Mouse (Mus musculus) myocyte (in vitro differentiated cells): ENCODE results near the gene Castor2. TPM values are rescaled to one million over a fixed set of nuclear protein-coding genes. Genes with fewer than 3 reads are reported as not detected.

ENCODE experiments used
- H3K27me3 ChIP-seq: one replicate; pipeline ENCODE4 v1.6.1; 2011; ENCODE audit not compliant: control insufficient read depth, insufficient read depth, insufficient read length
- H3K36me3 ChIP-seq: one replicate; pipeline ENCODE4 v1.6.1; 2011; ENCODE audit not compliant: control insufficient read depth, insufficient read depth
- H3K4me2 ChIP-seq: one replicate; pipeline ENCODE4 v1.6.1; 2011; ENCODE audit warnings: low read depth, control low read depth
- H3K4me3 ChIP-seq: one replicate; pipeline ENCODE4 v1.5.1; 2011; ENCODE audit warnings: mild to moderate bottlenecking, control low read depth, moderate library complexity
- H3K79me2 ChIP-seq: one replicate; pipeline ENCODE4 v1.6.1; 2011; ENCODE audit not compliant: control insufficient read depth, insufficient read depth
- H3ac ChIP-seq: one replicate; pipeline ENCODE4 v1.6.1; 2011; ENCODE audit not compliant: control insufficient read depth, insufficient read length
- CEBPB ChIP-seq: IDR thresholded peaks from 2 replicates; pipeline ENCODE4 v1.6.1; 2011; ENCODE audit warnings: mild to moderate bottlenecking, moderate library complexity; ENCODE audit not compliant: poor library complexity, insufficient read depth, severe bottlenecking
- E2F4 ChIP-seq: IDR thresholded peaks from one replicate; pipeline ENCODE4 v1.6.1; 2011; ENCODE audit warnings: mild to moderate bottlenecking, control low read depth, moderate library complexity; ENCODE audit not compliant: insufficient read depth
- MAX ChIP-seq: IDR thresholded peaks from one replicate; pipeline ENCODE4 v1.6.1; 2011; ENCODE audit warnings: low read depth, mild to moderate bottlenecking, control low read depth
- MYOD1 ChIP-seq, 3 experiments: IDR thresholded peaks; one replicate each; pipeline ENCODE4 v1.6.1; 2011; ENCODE audit warnings: control low read depth in 2 of 3, low read depth in 2 of 3, mild to moderate bottlenecking in 2 of 3, moderate library complexity in 1 of 3; ENCODE audit not compliant: insufficient read length in 2 of 3, control insufficient read depth in 1 of 3
- MYOG ChIP-seq, 3 experiments: IDR thresholded peaks; one replicate each; pipeline ENCODE4 v1.6.1; 2011; ENCODE audit warnings: control low read depth in 2 of 3, low read depth in 2 of 3, mild to moderate bottlenecking in 2 of 3; ENCODE audit not compliant: insufficient read length in 2 of 3, control insufficient read depth in 1 of 3, insufficient read depth in 1 of 3
- POLR2A ChIP-seq: IDR thresholded peaks from one replicate; pipeline ENCODE4 v1.6.1; 2011; ENCODE audit warnings: low read depth, mild to moderate bottlenecking, control low read depth, moderate library complexity; ENCODE audit not compliant: insufficient read length
- POLR2AphosphoS2 ChIP-seq: IDR thresholded peaks from one replicate; pipeline ENCODE4 v1.6.1; 2011; ENCODE audit warnings: low read depth, control low read depth; ENCODE audit not compliant: insufficient read length
- REST ChIP-seq: IDR thresholded peaks from one replicate; pipeline ENCODE4 v1.6.1; 2011; ENCODE audit warnings: mild to moderate bottlenecking, control low read depth, moderate library complexity; ENCODE audit not compliant: insufficient read depth, insufficient read length
- SRF ChIP-seq: IDR thresholded peaks from one replicate; pipeline ENCODE4 v1.6.1; 2011; ENCODE audit warnings: low read depth; ENCODE audit not compliant: control insufficient read depth, insufficient read length
- TCF12 ChIP-seq: IDR thresholded peaks from one replicate; pipeline ENCODE4 v1.6.1; 2011; ENCODE audit warnings: mild to moderate bottlenecking, control low read depth; ENCODE audit not compliant: poor library complexity, insufficient read depth, severe bottlenecking
- TCF3 ChIP-seq: IDR thresholded peaks from one replicate; pipeline ENCODE4 v1.6.1; 2011; ENCODE audit warnings: low read depth, control low read depth; ENCODE audit not compliant: insufficient read length
- USF1 ChIP-seq: IDR thresholded peaks from one replicate; pipeline ENCODE4 v1.6.1; 2011; ENCODE audit warnings: low read depth, mild to moderate bottlenecking, control low read depth, moderate library complexity
- polyA plus RNA-seq: library from polyadenylated mRNA; unstranded; fragments of >200 nt; fragmentation: generic; extraction: Trizol; gene quantifications from one replicate; pipeline ENCODE4 v1.2.1, GENCODE M21; 2012; ENCODE audit warnings: missing spikeins

Castor2 gene
- polyA plus RNA-seq, 1 experiment, result 7.3 TPM

- no peak for TF ChIP-seq E2F4
- TF ChIP-seq USF1, result no peak
- no peak for TF ChIP-seq TCF3
- no peak for TF ChIP-seq TCF12
- no peak for TF ChIP-seq MAX
- no peak for TF ChIP-seq SRF
- TF ChIP-seq MYOG (IDR thresholded peaks at IDR 0.05; ENCODE audit: control insufficient read depth in 1 of 3, insufficient read depth in 1 of 3, insufficient read length in 2 of 3, low read depth in 2 of 3), result no peak
- TF ChIP-seq CEBPB, result no peak
- no peak for TF ChIP-seq MYOD1 (IDR thresholded peaks at IDR 0.05; ENCODE audit: control insufficient read depth in 1 of 3, insufficient read length in 2 of 3, low read depth in 2 of 3)
- TF ChIP-seq POLR2AphosphoS2, result no peak
- no peak for TF ChIP-seq POLR2A
- TF ChIP-seq REST, result no peak
- H3K36me3 ChIP-seq, result no peaks in the 10 kb centered on the region
- H3K27me3 ChIP-seq, result no peaks in the 10 kb centered on the region
These were observed 39.9 kb downstream of the Castor2 start for GRCm38 (mm10) chr5:134139429-134139828.

GRCm38 (mm10) chr5:134141236-134141635 is 41.7 kb downstream of the Castor2 start:
- Histone ChIP-seq H3K79me2 (no peaks in the 10 kb centered on the region), H3K4me2 (no peak overlapping the region), H3K4me3 (no peak overlapping the region), H3K36me3 (no peaks in the 10 kb centered on the region), H3K27me3 (no peaks in the 10 kb centered on the region), H3ac (no peak overlapping the region)
- TF ChIP-seq TCF12 (no peak), MAX (no peak), POLR2A (no peak), POLR2AphosphoS2 (no peak), USF1 (no peak), E2F4 (no peak), SRF (no peak), MYOD1 (IDR thresholded peaks at IDR 0.05; ENCODE audit: control insufficient read depth in 1 of 3, insufficient read length in 2 of 3, low read depth in 2 of 3) (no peak), CEBPB (no peak), REST (no peak), TCF3 (no peak), MYOG (IDR thresholded peaks at IDR 0.05; ENCODE audit: control insufficient read depth in 1 of 3, insufficient read depth in 1 of 3, insufficient read length in 2 of 3, low read depth in 2 of 3) (no peak)

More at GRCm38 (mm10) chr5:134139429-134139828, 39.9 kb downstream of the Castor2 start:
- Histone ChIP-seq H3K4me2 (no peak overlapping the region), H3ac (no peak overlapping the region), H3K4me3 (no peak overlapping the region), H3K79me2 (no peaks in the 10 kb centered on the region)

- Histone ChIP-seq H3K36me3 (no peaks in the 10 kb centered on the region), H3K79me2 (no peaks in the 10 kb centered on the region)
- TF ChIP-seq E2F4, result no peak
- TF ChIP-seq POLR2AphosphoS2, result no peak
- TF ChIP-seq MYOG (IDR thresholded peaks at IDR 0.05; ENCODE audit: control insufficient read depth in 1 of 3, insufficient read depth in 1 of 3, insufficient read length in 2 of 3, low read depth in 2 of 3), result no peak
- TF ChIP-seq CEBPB, result no peak
- TF ChIP-seq MYOD1 (IDR thresholded peaks at IDR 0.05; ENCODE audit: control insufficient read depth in 1 of 3, insufficient read length in 2 of 3, low read depth in 2 of 3), result no peak
- no peak for TF ChIP-seq POLR2A
- TF ChIP-seq USF1, result no peak
- no peak for TF ChIP-seq REST
- TF ChIP-seq SRF, result no peak
- no peak for TF ChIP-seq TCF3
- no peak for TF ChIP-seq MAX
- TF ChIP-seq TCF12, result no peak
These were observed 42.9 kb downstream of the Castor2 start for GRCm38 (mm10) chr5:134142381-134142780.

GRCm38 (mm10) chr5:134144986-134145385 is 45.5 kb downstream of the Castor2 start:
- no peak for TF ChIP-seq MYOG (IDR thresholded peaks at IDR 0.05; ENCODE audit: control insufficient read depth in 1 of 3, insufficient read depth in 1 of 3, insufficient read length in 2 of 3, low read depth in 2 of 3)

More at GRCm38 (mm10) chr5:134142381-134142780, 42.9 kb downstream of the Castor2 start:
- Histone ChIP-seq H3K4me2 (no peak overlapping the region), H3K4me3 (no peak overlapping the region), H3K27me3 (no peaks in the 10 kb centered on the region), H3ac (no peak overlapping the region)

GRCm38 (mm10) chr5:134147194-134147753 is 47.8 kb downstream of the Castor2 start:
- TF ChIP-seq POLR2AphosphoS2 (no peak), TCF12 (no peak), USF1 (no peak), CEBPB (no peak), SRF (no peak), POLR2A (no peak)

More at GRCm38 (mm10) chr5:134144986-134145385, 45.5 kb downstream of the Castor2 start:
- Histone ChIP-seq H3ac (no peak overlapping the region), H3K79me2 (no peaks in the 10 kb centered on the region), H3K4me3 (no peak overlapping the region), H3K27me3 (no peaks in the 10 kb centered on the region), H3K4me2 (no peak overlapping the region), H3K36me3 (no peaks in the 10 kb centered on the region)

More at GRCm38 (mm10) chr5:134147194-134147753, 47.8 kb downstream of the Castor2 start:
- H3K27me3 ChIP-seq, result no peaks in the 10 kb centered on the region
- H3K4me2 ChIP-seq, result peak overlapping the region; percentile 1
- no peaks in the 10 kb centered on the region for H3K36me3 ChIP-seq
- H3K4me3 ChIP-seq, result no peak overlapping the region
- H3K79me2 ChIP-seq, result no peaks in the 10 kb centered on the region
- H3ac ChIP-seq, result no peak overlapping the region
